Mouse (Mus musculus) midbrain, embryonic 14.5 days (tissue): ENCODE measurements around the gene Pold4. TPM values are rescaled to one million over a fixed set of nuclear protein-coding genes. Genes with fewer than 3 reads are reported as not detected.

ENCODE experiments used
- ATAC-seq: fragments of 200-750 bp; cut with Nextera tagmentation; 2 replicates; pipeline ENCODE4 v1.8.0; 2017; ENCODE audit warnings: moderate number of reproducible peaks, moderate library complexity; ENCODE audit not compliant: low FRiP score, low TSS enrichment
- DNase-seq: peaks from one replicate; pipeline ENCODE4 v3.0.0-alpha.2; 2015
- H3K27ac ChIP-seq: fragments of 300-500 bp; sonication (generic); replicated peaks from 2 replicates; pipeline ENCODE4 v1.5.1; 2014; ENCODE audit warnings: mild to moderate bottlenecking, low read depth, low read length, moderate library complexity
- H3K27me3 ChIP-seq: fragments of 300-500 bp; sonication (generic); 2 replicates; pipeline ENCODE4 v1.6.1; 2014; ENCODE audit warnings: low read length, control low read depth, mixed read lengths; ENCODE audit not compliant: control insufficient read depth, insufficient read depth
- H3K36me3 ChIP-seq: fragments of 300-500 bp; sonication (generic); 2 replicates; pipeline ENCODE4 v1.6.1; 2014; ENCODE audit warnings: low read length, control low read depth; ENCODE audit not compliant: control insufficient read depth, insufficient read depth
- H3K4me1 ChIP-seq: fragments of 300-500 bp; sonication (generic); 2 replicates; pipeline ENCODE4 v1.6.1; 2014; ENCODE audit warnings: mild to moderate bottlenecking, antibody characterized with exemption, low read length, control low read depth; ENCODE audit not compliant: control insufficient read depth, insufficient read depth
- H3K4me2 ChIP-seq: fragments of 300-500 bp; sonication (generic); 2 replicates; pipeline ENCODE4 v1.6.1; 2014; ENCODE audit warnings: mild to moderate bottlenecking, low read length, moderate library complexity
- H3K4me3 ChIP-seq: fragments of 300-500 bp; sonication (generic); replicated peaks from 2 replicates; pipeline ENCODE4 v1.5.1; 2014; ENCODE audit warnings: low read depth, low read length
- H3K9ac ChIP-seq: fragments of 300-500 bp; sonication (generic); replicated peaks from 2 replicates; pipeline ENCODE4 v1.6.1; 2014; ENCODE audit warnings: mild to moderate bottlenecking, low read length, moderate library complexity
- H3K9me3 ChIP-seq: fragments of 300-500 bp; sonication (generic); 2 replicates; pipeline ENCODE4 v1.6.1; 2016; ENCODE audit warnings: low read length, control low read depth, mixed read lengths; ENCODE audit not compliant: control insufficient read depth
- WGBS: fragments of 180-500 bp; shearing (Covaris S2); extraction: QIAGEN DNeasy Blood & Tissue Kit; methylation state at CpG from one replicate; pipeline ENCODE4 v1.1.7; 2014; 5-methylcytosine and 5-hydroxymethylcytosine counted together
- polyA plus RNA-seq: library from polyadenylated mRNA; unstranded; fragments of >200 nt; fragmentation: Nextera tagmentation; extraction: Ambion mirVana; gene quantifications from 2 replicates; pipeline ENCODE4 v1.2.1, GENCODE M21; 2014

Pold4 gene
- polyA plus RNA-seq, 1 experiment from 2014 or later: 18.5 TPM

- peak within 1 kb of the TSS; percentile 47 for H3K4me3 ChIP-seq
- H3K27ac ChIP-seq: no peak within 1 kb of the TSS
- peak within 1 kb of the TSS; percentile 95 for H3K4me2 ChIP-seq
- H3K9me3 ChIP-seq: no peaks in the 10 kb centered on the region
- H3K27me3 ChIP-seq: peaks cover 44% of the 10 kb centered on the region
- under 1% methylated on average over 49 of the region's 49 CpGs for WGBS
- ATAC-seq (peak; percentile 48), DNase-seq (peak; percentile 56)
- 0 out of 2 replicates have a peak, but pooled peaks cover 15% of the 10 kb centered on the region for H3K4me1 ChIP-seq
- H3K9ac ChIP-seq: peak within 1 kb of the TSS; percentile 62
- H3K36me3 ChIP-seq: no peaks in the 10 kb centered on the region
Observed at GRCm38 (mm10) chr19:4214071-4214770, 17.5 kb upstream of the Pold4 start, which contains the start of the genes Clcf1 and AC109138.7. Gene Clcf1, plus strand, starts transcription at chr19:4214238. Gene AC109138.7, plus strand, starts transcription at chr19:4214357.

GRCm38 (mm10) chr19:4214771-4215450 is 16.8 kb upstream of the Pold4 start:
- WGBS: under 1% methylated on average over 72 of the region's 81 CpGs
- Histone ChIP-seq H3K4me1 (0 out of 2 replicates have a peak, but pooled peaks cover 15% of the 10 kb centered on the region), H3K4me2 (peak overlapping the region; percentile 95), H3K4me3 (peak overlapping the region; percentile 47), H3K36me3 (no peaks in the 10 kb centered on the region), H3K9ac (peak overlapping the region; percentile 62), H3K27me3 (peaks cover 44% of the 10 kb centered on the region), H3K9me3 (no peaks in the 10 kb centered on the region), H3K27ac (no peak overlapping the region)
- peak; percentile 46 for DNase-seq
- no peak for ATAC-seq

- Histone ChIP-seq H3K9me3 (no peaks in the 10 kb centered on the region), H3K4me2 (peak overlapping the region; percentile 95), H3K27me3 (peaks cover 44% of the 10 kb centered on the region), H3K36me3 (no peaks in the 10 kb centered on the region), H3K4me3 (peak overlapping the region; percentile 47), H3K27ac (no peak overlapping the region), H3K4me1 (0 out of 2 replicates have a peak, but pooled peaks cover 15% of the 10 kb centered on the region), H3K9ac (peak overlapping the region; percentile 62)
- 5% methylated on average over 19 of the region's 21 CpGs for WGBS
- DNase-seq (no peak), ATAC-seq (no peak)
Observed at GRCm38 (mm10) chr19:4215451-4215840, 16.3 kb upstream of the Pold4 start.

GRCm38 (mm10) chr19:4216041-4216685 is 15.5 kb upstream of the Pold4 start:
- Histone ChIP-seq H3K36me3 (no peaks in the 10 kb centered on the region), H3K4me2 (0 out of 2 replicates have a peak overlapping the region, but pooled peaks have one; percentile 3), H3K9ac (no peak overlapping the region), H3K4me1 (0 out of 2 replicates have a peak, but pooled peaks cover 15% of the 10 kb centered on the region), H3K27ac (no peak overlapping the region), H3K9me3 (no peaks in the 10 kb centered on the region), H3K4me3 (no peak overlapping the region), H3K27me3 (peaks cover 44% of the 10 kb centered on the region)
- no peak for ATAC-seq
- DNase-seq: peak; percentile 72
- 22% methylated on average over 14 of the region's 14 CpGs for whole genome bisulfite sequencing

GRCm38 (mm10) chr19:4217140-4217539 is 14.6 kb upstream of the Pold4 start:
- H3K4me1 ChIP-seq: 0 out of 2 replicates have a peak, but pooled peaks cover 15% of the 10 kb centered on the region
- DNase-seq: no peak

GRCm38 (mm10) chr19:4217855-4218254 is 13.8 kb upstream of the Pold4 start:
- 43% methylated on average over 3 of the region's 3 CpGs for WGBS
- no peak for DNase-seq

More at GRCm38 (mm10) chr19:4217140-4217539, 14.6 kb upstream of the Pold4 start:
- Histone ChIP-seq H3K27ac (no peak overlapping the region), H3K4me3 (no peak overlapping the region), H3K4me2 (no peak overlapping the region), H3K27me3 (peaks cover 40% of the 10 kb centered on the region), H3K36me3 (no peaks in the 10 kb centered on the region), H3K9me3 (no peaks in the 10 kb centered on the region), H3K9ac (no peak overlapping the region)
- ATAC-seq: no peak
- 15% methylated on average over 5 of the region's 5 CpGs for WGBS

GRCm38 (mm10) chr19:4218293-4218692 is 13.4 kb upstream of the Pold4 start:
- Histone ChIP-seq H3K4me1 (0 out of 2 replicates have a peak, but pooled peaks cover 15% of the 10 kb centered on the region), H3K27me3 (peaks cover 34% of the 10 kb centered on the region)
- 89% methylated on average over 11 of the region's 11 CpGs for WGBS

More at GRCm38 (mm10) chr19:4217855-4218254, 13.8 kb upstream of the Pold4 start:
- ATAC-seq: no peak
- H3K36me3 ChIP-seq: no peaks in the 10 kb centered on the region
- 0 out of 2 replicates have a peak, but pooled peaks cover 15% of the 10 kb centered on the region for H3K4me1 ChIP-seq
- H3K9me3 ChIP-seq: no peaks in the 10 kb centered on the region
- H3K4me2 ChIP-seq: no peak overlapping the region
- no peak overlapping the region for H3K27ac ChIP-seq
- H3K9ac ChIP-seq: no peak overlapping the region
- peaks cover 38% of the 10 kb centered on the region for H3K27me3 ChIP-seq
- H3K4me3 ChIP-seq: no peak overlapping the region

GRCm38 (mm10) chr19:4218784-4219183 is 12.9 kb upstream of the Pold4 start:
- Histone ChIP-seq H3K4me3 (no peak overlapping the region), H3K4me2 (no peak overlapping the region), H3K9me3 (no peaks in the 10 kb centered on the region), H3K27ac (no peak overlapping the region), H3K9ac (no peak overlapping the region), H3K27me3 (peaks cover 29% of the 10 kb centered on the region), H3K36me3 (no peaks in the 10 kb centered on the region), H3K4me1 (0 out of 2 replicates have a peak, but pooled peaks cover 12% of the 10 kb centered on the region)
- WGBS: 69% methylated on average over 1 of the region's 1 CpGs
- no peak for ATAC-seq
- DNase-seq: no peak

More at GRCm38 (mm10) chr19:4218293-4218692, 13.4 kb upstream of the Pold4 start:
- Histone ChIP-seq H3K9ac (no peak overlapping the region), H3K27ac (no peak overlapping the region), H3K4me3 (no peak overlapping the region), H3K36me3 (no peaks in the 10 kb centered on the region), H3K9me3 (no peaks in the 10 kb centered on the region), H3K4me2 (no peak overlapping the region)
- DNase-seq: no peak
- ATAC-seq: no peak
